Mouse (Mus musculus) megakaryocyte, embryonic 14.5 days (primary cell): Measurements from ENCODE around the gene Emid1. TPM values are rescaled to one million over a fixed set of nuclear protein-coding genes. Genes with fewer than 3 reads are reported as not detected.

Experiments
- H3K27me3 ChIP-seq: replicated peaks from 2 replicates; pipeline ENCODE3; 2012; ENCODE audit warnings: inconsistent platforms
- H3K36me3 ChIP-seq: replicated peaks from 2 replicates; pipeline ENCODE3; 2012; ENCODE audit warnings: low read length, inconsistent platforms, mixed read lengths
- H3K4me1 ChIP-seq: 2 replicates; pipeline ENCODE4 v1.6.1; 2012; ENCODE audit warnings: inconsistent platforms
- H3K4me3 ChIP-seq: replicated peaks from 2 replicates; pipeline ENCODE3; 2012; ENCODE audit warnings: moderate library complexity, mild to moderate bottlenecking, inconsistent platforms
- H3K9me3 ChIP-seq: 2 replicates; pipeline ENCODE4 v1.6.1; 2012; ENCODE audit warnings: inconsistent platforms
- FLI1 ChIP-seq: IDR thresholded peaks from 2 replicates; pipeline ENCODE4 v1.6.1; 2012; ENCODE audit warnings: low read length, inconsistent platforms, mixed read lengths
- GATA1 ChIP-seq: IDR thresholded peaks from 3 replicates; pipeline ENCODE4 v1.6.1; 2012; ENCODE audit warnings: mixed read lengths, low read length, inconsistent platforms, borderline replicate concordance
- polyA plus RNA-seq: library from polyadenylated mRNA; stranded (reverse); fragments of >175 nt; gene quantifications from 2 replicates; pipeline ENCODE4 v1.2.3, GENCODE M21; 2012; ENCODE audit warnings: low replicate concordance; ENCODE audit not compliant: insufficient read depth

The Emid1 gene
- polyA plus RNA-seq, 1 experiment, result 18.6 TPM

DNA sequence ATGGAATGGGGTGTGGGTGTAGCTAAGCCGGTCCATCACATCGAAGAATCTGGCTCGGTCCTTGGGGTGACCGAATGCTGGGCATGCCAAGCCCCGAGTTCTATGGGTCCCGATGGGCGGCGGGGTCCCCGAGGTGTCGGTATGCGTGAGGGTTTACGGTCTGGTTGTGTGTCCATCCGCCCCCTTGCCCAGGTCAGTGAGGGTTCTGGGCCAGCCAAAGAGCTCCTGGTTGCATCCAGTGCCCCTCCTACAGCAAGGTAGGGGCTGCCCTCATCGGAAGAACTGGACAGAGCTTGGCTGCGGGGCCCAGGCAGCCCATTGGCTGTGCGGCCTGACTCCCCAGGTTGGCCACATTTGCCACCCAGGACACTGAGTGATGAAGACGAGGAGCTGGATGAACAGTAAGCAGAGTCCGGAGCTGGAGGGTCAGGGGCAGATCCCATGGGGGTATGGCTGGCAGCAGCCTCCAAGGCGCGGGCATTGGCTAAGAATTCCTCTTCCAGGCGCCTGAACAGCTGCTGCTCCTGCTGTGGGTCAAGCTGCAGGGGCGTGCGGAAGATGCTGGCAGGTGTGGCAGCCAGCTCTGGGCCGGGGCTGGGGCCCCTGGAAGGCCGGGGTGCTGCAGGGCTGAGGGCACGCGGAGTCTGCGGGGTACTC is 91.2 kb downstream of the Emid1 start:
- Histone ChIP-seq H3K9me3 (peaks cover 51% of the 10 kb centered on the region), H3K4me3 (peak overlapping the region; percentile 95), H3K27me3 (peaks cover 46% of the 10 kb centered on the region), H3K4me1 (peaks cover 95% of the 10 kb centered on the region), H3K36me3 (peaks cover 67% of the 10 kb centered on the region)
- TF ChIP-seq FLI1 (no peak), GATA1 (no peak)

DNA sequence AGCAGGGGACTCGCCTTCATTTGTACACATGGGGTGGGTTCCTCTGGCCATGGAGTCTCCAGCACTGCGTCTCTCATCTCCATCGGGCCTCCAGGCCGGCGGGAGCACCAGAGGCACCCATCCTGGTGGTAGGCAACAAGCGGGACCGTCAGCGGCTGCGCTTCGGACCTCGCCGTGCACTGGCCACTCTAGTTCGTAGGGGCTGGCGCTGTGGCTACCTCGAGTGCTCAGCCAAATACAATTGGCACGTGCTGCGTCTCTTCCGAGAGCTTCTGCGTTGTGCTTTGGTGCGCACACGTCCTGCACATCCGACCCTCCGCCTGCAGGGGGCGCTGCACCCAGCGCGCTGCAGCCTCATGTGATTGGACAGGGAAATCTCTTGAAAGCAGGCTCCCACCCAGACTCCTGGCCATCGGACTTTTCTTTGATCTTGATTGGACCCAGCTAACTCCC is 92.3 kb downstream of the Emid1 start:
- H3K9me3 ChIP-seq, result peaks cover 51% of the 10 kb centered on the region
- H3K36me3 ChIP-seq, result peaks cover 71% of the 10 kb centered on the region
- peak overlapping the region; percentile 94 for H3K4me3 ChIP-seq
- peaks cover 53% of the 10 kb centered on the region for H3K27me3 ChIP-seq
- peaks cover 98% of the 10 kb centered on the region for H3K4me1 ChIP-seq
- no peak for TF ChIP-seq FLI1
- TF ChIP-seq GATA1, result no peak

DNA sequence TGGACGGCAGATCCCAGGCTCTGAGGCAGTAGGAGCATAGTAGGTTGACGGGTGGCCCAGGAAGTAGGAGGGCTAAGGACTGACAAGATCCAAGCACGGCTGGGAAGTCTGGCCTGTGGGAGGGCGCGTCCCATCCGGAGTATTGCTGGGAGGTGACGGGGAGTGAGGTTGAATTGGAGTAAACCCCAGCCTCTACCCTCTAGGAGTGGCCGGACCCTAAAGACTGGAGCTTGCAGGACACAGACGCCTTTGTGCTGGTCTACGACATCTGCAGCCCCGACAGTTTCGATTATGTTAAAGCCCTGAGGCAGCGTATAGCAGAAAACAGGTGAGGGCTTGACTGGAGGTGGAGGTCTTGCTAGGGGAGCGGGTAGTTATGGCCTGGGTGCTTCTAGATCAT is 92.8 kb downstream of the Emid1 start:
- TF ChIP-seq GATA1 (no peak), FLI1 (no peak)
- peaks cover 98% of the 10 kb centered on the region for H3K4me1 ChIP-seq
- peaks cover 66% of the 10 kb centered on the region for H3K36me3 ChIP-seq
- H3K27me3 ChIP-seq, result peaks cover 53% of the 10 kb centered on the region
- peaks cover 50% of the 10 kb centered on the region for H3K9me3 ChIP-seq
- peak overlapping the region; percentile 94 for H3K4me3 ChIP-seq

DNA sequence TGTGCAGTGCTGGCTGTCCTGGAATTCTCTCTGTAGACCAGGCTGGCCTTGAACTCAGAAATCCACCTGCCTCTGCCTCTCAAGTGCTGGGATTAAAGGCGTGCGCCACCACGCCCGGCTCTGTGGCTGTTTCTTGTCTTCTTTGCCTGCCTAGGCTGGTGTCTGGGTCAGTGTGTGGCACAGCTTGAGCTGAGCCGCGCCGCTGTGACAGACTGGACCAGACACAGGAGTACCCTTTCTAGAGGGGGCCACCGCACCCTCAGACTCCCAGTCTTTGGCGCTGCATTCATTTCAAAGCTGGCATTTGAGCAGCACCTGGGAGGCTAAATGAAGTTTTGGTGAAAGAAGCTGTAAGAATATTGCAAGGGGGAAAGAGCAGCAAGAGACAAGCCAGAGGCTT is 93.3 kb downstream of the Emid1 start:
- Histone ChIP-seq H3K4me1 (peaks cover 97% of the 10 kb centered on the region), H3K36me3 (peaks cover 62% of the 10 kb centered on the region), H3K4me3 (peak overlapping the region; percentile 94), H3K27me3 (peaks cover 53% of the 10 kb centered on the region), H3K9me3 (peaks cover 45% of the 10 kb centered on the region)
- TF ChIP-seq GATA1, result no peak
- no peak for TF ChIP-seq FLI1

DNA sequence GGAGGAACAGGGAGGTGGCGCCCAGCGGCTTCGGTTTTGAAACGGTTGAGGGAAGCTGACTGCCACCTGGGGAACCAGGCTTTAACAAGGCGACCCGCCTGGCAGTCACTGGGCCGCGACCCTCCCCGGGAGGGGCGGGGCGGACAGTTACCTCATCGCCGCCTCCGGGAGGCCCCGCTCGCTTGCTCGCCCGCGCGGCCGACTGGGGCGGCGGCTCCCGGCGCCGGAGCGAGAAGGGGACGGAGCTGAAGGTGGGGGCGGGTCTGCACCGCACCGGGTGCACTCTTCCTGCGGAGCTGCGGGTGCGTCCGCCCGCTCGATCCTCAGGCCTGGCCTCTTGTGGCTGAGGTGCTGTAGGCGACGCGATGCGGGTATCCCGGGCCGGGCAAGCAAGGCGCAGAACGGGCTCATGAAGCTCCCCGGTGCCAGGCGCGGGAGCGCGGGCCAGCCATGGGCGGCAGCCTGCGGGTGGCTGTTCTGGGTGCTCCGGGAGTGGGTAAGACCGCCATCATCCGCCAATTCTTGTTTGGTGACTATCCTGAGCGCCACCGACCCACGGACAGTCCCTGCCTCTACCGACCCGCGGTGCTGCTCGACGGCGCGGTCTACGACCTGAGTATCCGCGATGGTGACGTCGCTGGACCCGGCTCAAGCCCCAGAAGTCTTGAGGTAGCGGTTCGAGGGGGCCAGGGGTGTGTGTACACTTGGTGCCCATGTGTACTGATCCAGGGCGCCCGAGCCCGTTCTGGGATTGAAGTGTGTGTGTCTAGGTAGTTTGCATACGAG is 94.0 kb downstream of the Emid1 start, which contains the start of gene Rasl10a:
Rasl10a (plus strand) TSS at position 273 of the 786 bp plus-strand sequence.
- Histone ChIP-seq H3K36me3 (peaks cover 55% of the 10 kb centered on the region), H3K27me3 (peaks cover 53% of the 10 kb centered on the region), H3K4me1 (peaks cover 94% of the 10 kb centered on the region), H3K4me3 (peak within 1 kb of the TSS; percentile 94), H3K9me3 (peaks cover 38% of the 10 kb centered on the region)
- TF ChIP-seq GATA1 (no peak), FLI1 (no peak)

DNA sequence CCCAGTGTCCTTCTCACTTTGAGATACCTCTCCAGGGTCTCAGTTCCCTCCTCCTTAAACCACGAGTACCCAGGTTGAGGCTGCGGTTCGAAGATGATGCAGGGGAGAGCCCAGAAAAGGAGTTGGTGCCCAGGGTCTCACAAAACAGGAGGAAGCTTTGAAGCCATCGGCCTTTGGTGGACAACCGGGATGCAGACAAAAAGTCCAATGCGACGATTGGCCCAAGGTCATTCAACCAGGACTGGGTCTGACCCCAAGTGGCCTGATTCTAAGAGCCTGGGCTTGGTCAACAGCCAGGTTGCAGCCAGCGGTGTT is 94.6 kb downstream of the Emid1 start:
- TF ChIP-seq FLI1 (no peak), GATA1 (no peak)
- peaks cover 94% of the 10 kb centered on the region for H3K4me1 ChIP-seq
- H3K36me3 ChIP-seq, result peaks cover 49% of the 10 kb centered on the region
- peaks cover 34% of the 10 kb centered on the region for H3K9me3 ChIP-seq
- H3K4me3 ChIP-seq, result peak overlapping the region; percentile 94
- H3K27me3 ChIP-seq, result peaks cover 53% of the 10 kb centered on the region

DNA sequence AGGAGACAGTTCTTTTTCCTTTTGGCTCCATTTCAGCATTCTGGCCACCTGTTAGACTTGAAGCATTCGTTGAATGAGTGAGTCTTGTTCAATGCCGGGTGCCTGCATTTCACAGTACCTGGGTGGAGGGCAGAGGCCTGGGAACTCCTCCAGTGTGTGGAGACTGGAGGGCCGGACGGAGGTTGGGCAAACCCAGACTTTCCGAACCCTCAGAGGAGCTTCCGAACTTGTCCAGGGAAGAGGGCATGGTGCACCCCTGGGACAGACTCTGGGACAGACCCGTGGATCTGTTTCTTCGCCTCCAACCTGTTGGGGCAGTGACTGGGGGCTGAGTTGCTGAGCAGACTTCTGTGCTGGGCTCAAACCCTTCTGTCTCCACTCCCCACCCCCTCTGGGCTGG is 95.0 kb downstream of the Emid1 start:
- H3K36me3 ChIP-seq, result peaks cover 45% of the 10 kb centered on the region
- H3K27me3 ChIP-seq, result peaks cover 53% of the 10 kb centered on the region
- TF ChIP-seq FLI1 (no peak), GATA1 (no peak)
- H3K4me1 ChIP-seq, result peaks cover 93% of the 10 kb centered on the region
- H3K9me3 ChIP-seq, result peaks cover 30% of the 10 kb centered on the region
- no peak overlapping the region for H3K4me3 ChIP-seq

Other genes starting within 250 kb of the Emid1 start
- 3.8 and 7.2 TPM in 2 replicates for gene Nefh, start 204.2 kb downstream of the Emid1 start, polyA plus RNA-seq
- 57.8 and 66.6 TPM in 2 replicates for gene Ap1b1, start 165.4 kb downstream of the Emid1 start, polyA plus RNA-seq
- gene Rasl10a, start 94.1 kb downstream of the Emid1 start, polyA plus RNA-seq, result 12.0 and 22.3 TPM in 2 replicates
- 1,288 and 2,398 TPM in 2 replicates for gene Gas2l1, start 86.9 kb downstream of the Emid1 start, polyA plus RNA-seq
- 28.8 and 47.9 TPM in 2 replicates for gene Rhbdd3, start 53.3 kb downstream of the Emid1 start, polyA plus RNA-seq
- 186 and 838 TPM in 2 replicates for gene Ewsr1, start 53.0 kb downstream of the Emid1 start, polyA plus RNA-seq
- gene Kremen1, start 109.3 kb upstream of the Emid1 start, polyA plus RNA-seq, result 3.7 and 7.2 TPM in 2 replicates